Mouse (Mus musculus) G1E (cell line): Measurements from ENCODE around the gene Ccm2l. TPM values are rescaled to one million over a fixed set of nuclear protein-coding genes. Genes with fewer than 3 reads are reported as not detected.

Experiments used
- ATAC-seq: 2 replicates; pipeline ENCODE4 v1.8.0; 2016; ENCODE audit warnings: mild to moderate bottlenecking; ENCODE audit not compliant: insufficient number of reproducible peaks, poor library complexity, low FRiP score, severe bottlenecking; ENCODE audit errors: extremely low read depth
- DNase-seq: peaks from one replicate; pipeline ENCODE4 v3.0.0; 2012; ENCODE audit warnings: low spot score
- H3K27me3 ChIP-seq: 2 replicates; pipeline ENCODE4 v1.6.1; 2012; ENCODE audit warnings: mild to moderate bottlenecking, low read length, inconsistent platforms; ENCODE audit not compliant: insufficient read depth
- H3K36me3 ChIP-seq: replicated peaks from 2 replicates; pipeline ENCODE3; 2012; ENCODE audit warnings: mild to moderate bottlenecking, inconsistent platforms
- H3K4me1 ChIP-seq: 2 replicates; pipeline ENCODE4 v1.6.1; 2012; ENCODE audit warnings: low read depth, low read length, inconsistent platforms, mixed read lengths; ENCODE audit not compliant: insufficient read depth
- H3K4me3 ChIP-seq: 2 replicates; pipeline ENCODE4 v1.5.1; 2012; ENCODE audit warnings: low read depth, mild to moderate bottlenecking, inconsistent platforms, low read length, moderate library complexity, mixed read lengths
- H3K9me3 ChIP-seq: replicated peaks from 2 replicates; pipeline ENCODE4 v1.6.1; 2012; ENCODE audit warnings: inconsistent platforms
- CTCF ChIP-seq: IDR thresholded peaks from 2 replicates; pipeline ENCODE4 v1.5.1; 2012; ENCODE audit warnings: low read depth, low read length, inconsistent platforms, mixed read lengths
- GATA1 ChIP-seq: IDR thresholded peaks from 2 replicates; pipeline ENCODE4 v1.6.1; 2012; ENCODE audit warnings: borderline replicate concordance, low read length, inconsistent platforms, mixed read lengths
- GATA2 ChIP-seq: IDR thresholded peaks from 2 replicates; pipeline ENCODE4 v1.6.1; 2012; ENCODE audit warnings: low read depth, low read length, inconsistent platforms, borderline replicate concordance
- POLR2AphosphoS5 ChIP-seq: IDR thresholded peaks from 2 replicates; pipeline ENCODE4 v1.6.1; 2012; ENCODE audit warnings: low read depth, low read length, inconsistent platforms; ENCODE audit not compliant: insufficient replicate concordance
- TAL1 ChIP-seq: conservative IDR thresholded peaks from 2 replicates; pipeline ENCODE4 v1.6.1; 2012; ENCODE audit warnings: low read depth, low read length, inconsistent platforms, mixed read lengths
- polyA plus RNA-seq: library from polyadenylated mRNA; stranded (reverse); fragments of >175 nt; gene quantifications from 2 replicates; pipeline ENCODE4 v1.2.3, GENCODE M21; 2012
- total RNA-seq, 2 experiments: library from RNA; stranded (forward) in 1 of 2; stranded (reverse) in 1 of 2; fragments of 200-1000 nt in 1 of 2; fragments of >200 nt in 1 of 2; fragmentation: Nextera tagmentation in 1 of 2; gene quantifications; 2 replicates each; pipeline ENCODE4 v1.2.3; 2014 to 2017

Ccm2l gene
- total and polyA plus RNA-seq, 3 experiments: 0.11 TPM; not detected in 2

- DNase-seq (no peak), ATAC-seq (no peak)
- Histone ChIP-seq H3K4me3 (no peak overlapping the region), H3K9me3 (no peaks in the 10 kb centered on the region), H3K36me3 (no peaks in the 10 kb centered on the region), H3K27me3 (peaks cover 16% of the 10 kb centered on the region; the same call in 1 of the 2 replicates), H3K4me1 (no peaks in the 10 kb centered on the region)
- TF ChIP-seq GATA2 (no peak), GATA1 (no peak), CTCF (no peak), POLR2AphosphoS5 (no peak), TAL1 (no peak)
Observed at GRCm38 (mm10) chr2:153051537-153051936, 14.2 kb upstream of the Ccm2l start.

- no peak for ATAC-seq
- no peak overlapping the region for H3K4me3 ChIP-seq
- H3K27me3 ChIP-seq: peaks cover 20% of the 10 kb centered on the region
- TF ChIP-seq TAL1: no peak
- TF ChIP-seq POLR2AphosphoS5: no peak
- no peak for TF ChIP-seq GATA1
- TF ChIP-seq CTCF: no peak
- TF ChIP-seq GATA2: no peak
- no peak for DNase-seq
- H3K9me3 ChIP-seq: no peaks in the 10 kb centered on the region
- H3K36me3 ChIP-seq: no peaks in the 10 kb centered on the region
- H3K4me1 ChIP-seq: no peaks in the 10 kb centered on the region
Observed at GRCm38 (mm10) chr2:153052700-153053351, 12.9 kb upstream of the Ccm2l start.

- Histone ChIP-seq H3K4me1 (no peaks in the 10 kb centered on the region), H3K9me3 (no peaks in the 10 kb centered on the region), H3K27me3 (peaks cover 26% of the 10 kb centered on the region), H3K36me3 (no peaks in the 10 kb centered on the region), H3K4me3 (no peak overlapping the region)
- ATAC-seq (no peak), DNase-seq (no peak)
- TF ChIP-seq GATA1 (no peak), GATA2 (no peak), CTCF (no peak)
Observed at GRCm38 (mm10) chr2:153053896-153054295, 11.9 kb upstream of the Ccm2l start.

- Histone ChIP-seq H3K36me3 (no peaks in the 10 kb centered on the region), H3K4me1 (no peaks in the 10 kb centered on the region), H3K9me3 (no peaks in the 10 kb centered on the region), H3K27me3 (peaks cover 32% of the 10 kb centered on the region), H3K4me3 (no peak overlapping the region)
- ATAC-seq (no peak), DNase-seq (no peak)
- TF ChIP-seq CTCF: no peak
Observed at GRCm38 (mm10) chr2:153055270-153055920, 10.4 kb upstream of the Ccm2l start.

GRCm38 (mm10) chr2:153058365-153058764 lies 7.4 kb upstream of the Ccm2l start:
- H3K4me1 ChIP-seq: no peaks in the 10 kb centered on the region
- H3K9me3 ChIP-seq: no peaks in the 10 kb centered on the region
- H3K36me3 ChIP-seq: no peaks in the 10 kb centered on the region
- TF ChIP-seq TAL1 (no peak), GATA2 (no peak), CTCF (no peak), GATA1 (no peak), POLR2AphosphoS5 (no peak)
- ATAC-seq: no peak
- peaks cover 34% of the 10 kb centered on the region for H3K27me3 ChIP-seq
- H3K4me3 ChIP-seq: no peak overlapping the region
- no peak for DNase-seq

- Histone ChIP-seq H3K27me3 (peaks cover 44% of the 10 kb centered on the region), H3K4me3 (no peak overlapping the region), H3K36me3 (no peaks in the 10 kb centered on the region), H3K9me3 (no peaks in the 10 kb centered on the region), H3K4me1 (no peaks in the 10 kb centered on the region)
- TF ChIP-seq CTCF (no peak), GATA1 (no peak), POLR2AphosphoS5 (no peak), GATA2 (no peak), TAL1 (no peak)
- DNase-seq (no peak), ATAC-seq (no peak)
Observed at GRCm38 (mm10) chr2:153060216-153060615, 5.5 kb upstream of the Ccm2l start.
